Mouse (Mus musculus) kidney, adult 2 months (tissue): ENCODE measurements at regions not wholly inside any gene's neighbourhood (a gene's known extent, or its start where the extent isn't known, plus 50 kb on each side); places are given as distances from the start of the nearest gene placed in this dataset.

ENCODE experiments used
- DNase-seq: peaks from one replicate; pipeline ENCODE4 v3.0.0; 2021
- H3K27ac ChIP-seq: fragments of 200-500 bp; 2 replicates; pipeline ENCODE4 v1.5.1; 2012; ENCODE audit warnings: low read depth, low read length, control low read depth, inconsistent platforms; ENCODE audit not compliant: insufficient read depth
- H3K27me3 ChIP-seq: fragments of 200-500 bp; replicated peaks from 2 replicates; pipeline ENCODE4 v1.6.1; 2012; ENCODE audit warnings: mild to moderate bottlenecking, moderate library complexity, low read length, inconsistent platforms; ENCODE audit not compliant: control insufficient read depth, insufficient read depth
- H3K36me3 ChIP-seq: fragments of 200-500 bp; 2 replicates; pipeline ENCODE4 v1.6.1; 2012; ENCODE audit warnings: mild to moderate bottlenecking, moderate library complexity, low read length, inconsistent platforms; ENCODE audit not compliant: control insufficient read depth, insufficient read depth
- H3K4me1 ChIP-seq: fragments of 200-500 bp; 2 replicates; pipeline ENCODE4 v1.6.1; 2011; ENCODE audit warnings: low read length; ENCODE audit not compliant: control insufficient read depth, insufficient read depth
- H3K4me3 ChIP-seq: fragments of 200-500 bp; 2 replicates; pipeline ENCODE4 v1.5.1; 2011; ENCODE audit warnings: mild to moderate bottlenecking, low read depth, low read length, control low read depth; ENCODE audit not compliant: insufficient read depth
- CTCF ChIP-seq: fragments of 200-500 bp; conservative IDR thresholded peaks from 2 replicates; pipeline ENCODE4 v1.5.1; 2011; ENCODE audit warnings: low read depth, mild to moderate bottlenecking, control low read depth, low read length, moderate library complexity, mixed read lengths; ENCODE audit not compliant: insufficient read depth, insufficient read length
- POLR2A ChIP-seq: fragments of 200-500 bp; IDR thresholded peaks from one replicate; pipeline ENCODE4 v1.6.1; 2011; ENCODE audit warnings: low read depth, low read length, control low read depth
- WGBS: fragments of 180-500 bp; shearing (Covaris S2); methylation state at CpG from one replicate; pipeline ENCODE4 v1.1.7; 2018; 5-methylcytosine and 5-hydroxymethylcytosine counted together

GRCm38 (mm10) chr8:109363185-109363845 is 130.5 kb upstream of the Pmfbp1 start:
- DNase-seq, result no peak
- Histone ChIP-seq H3K36me3 (no peaks in the 10 kb centered on the region), H3K4me3 (no peak overlapping the region), H3K4me1 (no peaks in the 10 kb centered on the region), H3K27me3 (0 out of 2 replicates have a peak, but pooled peaks cover 3% of the 10 kb centered on the region), H3K27ac (no peak overlapping the region)
- no peak for TF ChIP-seq CTCF
- TF ChIP-seq POLR2A, result no peak
- WGBS, result 91% methylated on average over 15 of the region's 15 CpGs

GRCm38 (mm10) chr8:109373977-109374376 is 119.8 kb upstream of the Pmfbp1 start:
- 80% methylated on average over 2 of the region's 2 CpGs for WGBS

GRCm38 (mm10) chr8:109384881-109385280 is 108.9 kb upstream of the Pmfbp1 start:
- TF ChIP-seq POLR2A (no peak), CTCF (no peak)
- Histone ChIP-seq H3K4me3 (no peak overlapping the region), H3K4me1 (no peaks in the 10 kb centered on the region), H3K27me3 (peaks cover 1% of the 10 kb centered on the region; the same call in 1 of the 2 replicates), H3K27ac (no peak overlapping the region), H3K36me3 (no peaks in the 10 kb centered on the region)
- DNase-seq, result no peak
- 98% methylated on average over 3 of the region's 3 CpGs for WGBS

More at GRCm38 (mm10) chr8:109373977-109374376, 119.8 kb upstream of the Pmfbp1 start:
- Histone ChIP-seq H3K36me3 (no peaks in the 10 kb centered on the region), H3K4me1 (no peaks in the 10 kb centered on the region), H3K27me3 (no peaks in the 10 kb centered on the region), H3K27ac (no peak overlapping the region), H3K4me3 (no peak overlapping the region)
- no peak for TF ChIP-seq POLR2A
- no peak for TF ChIP-seq CTCF
- no peak for DNase-seq

- Histone ChIP-seq H3K27ac (no peak overlapping the region), H3K4me3 (no peak overlapping the region), H3K4me1 (no peaks in the 10 kb centered on the region), H3K36me3 (no peaks in the 10 kb centered on the region), H3K27me3 (no peaks in the 10 kb centered on the region)
- 78% methylated on average over 6 of the region's 6 CpGs for WGBS
- no peak for DNase-seq
- TF ChIP-seq CTCF (no peak), POLR2A (no peak)
Observed at GRCm38 (mm10) chr8:109395133-109395855, 98.5 kb upstream of the Pmfbp1 start.

GRCm38 (mm10) chr8:109399616-109400015 is 94.2 kb upstream of the Pmfbp1 start:
- Histone ChIP-seq H3K36me3 (no peaks in the 10 kb centered on the region), H3K4me1 (no peaks in the 10 kb centered on the region), H3K27ac (no peak overlapping the region), H3K4me3 (no peak overlapping the region), H3K27me3 (no peaks in the 10 kb centered on the region)
- no peak for DNase-seq
- WGBS, result 58% methylated on average over 11 of the region's 11 CpGs
- TF ChIP-seq POLR2A, result no peak
- TF ChIP-seq CTCF, result no peak

- Histone ChIP-seq H3K27ac (no peak overlapping the region), H3K4me1 (no peaks in the 10 kb centered on the region), H3K4me3 (no peak overlapping the region), H3K36me3 (no peaks in the 10 kb centered on the region), H3K27me3 (no peaks in the 10 kb centered on the region)
- WGBS, result 86% methylated on average over 5 of the region's 5 CpGs
- TF ChIP-seq CTCF (no peak), POLR2A (no peak)
- DNase-seq, result no peak
Observed at GRCm38 (mm10) chr8:109400192-109400591, 93.6 kb upstream of the Pmfbp1 start.

GRCm38 (mm10) chr8:109407913-109408312 is 85.9 kb upstream of the Pmfbp1 start:
- Histone ChIP-seq H3K27me3 (no peaks in the 10 kb centered on the region; the same call in 1 of the 2 replicates), H3K36me3 (no peaks in the 10 kb centered on the region), H3K4me3 (no peak overlapping the region), H3K4me1 (no peaks in the 10 kb centered on the region), H3K27ac (no peak overlapping the region)
- TF ChIP-seq CTCF (no peak), POLR2A (no peak)
- WGBS, result 61% methylated on average over 5 of the region's 5 CpGs
- DNase-seq, result no peak
